Mouse (Mus musculus): ENCODE measurements around the gene Odf3l1. TPM values are rescaled to one million over a fixed set of nuclear protein-coding genes. Genes with fewer than 3 reads are reported as not detected.
A peak's percentile ranks its signal among the peaks of the same experiment; 100 is the strongest.

The Odf3l1 gene
- total RNA-seq, 2 experiments from 2014 or later, result 0.43 TPM; not detected in 1

GRCm38 (mm10) chr9:56843679-56844188 is 20.7 kb downstream of the Odf3l1 start:
- DNase-seq, result peak; percentile 86

GRCm38 (mm10) chr9:56842303-56842719 is 22.2 kb downstream of the Odf3l1 start:
- no peak for DNase-seq

GRCm38 (mm10) chr9:56841864-56842263 is 22.6 kb downstream of the Odf3l1 start:
- DNase-seq, result no peak

GRCm38 (mm10) chr9:56840721-56841120 is 23.8 kb downstream of the Odf3l1 start:
- DNase-seq, result no peak

GRCm38 (mm10) chr9:56835152-56835551 is 29.3 kb downstream of the Odf3l1 start:
- DNase-seq, result peak; percentile 48

GRCm38 (mm10) chr9:56832900-56833299 is 31.6 kb downstream of the Odf3l1 start:
- DNase-seq, result peak; percentile 33

GRCm38 (mm10) chr9:56831904-56832303 is 32.6 kb downstream of the Odf3l1 start:
- no peak for DNase-seq

- DNase-seq, result no peak
Observed at GRCm38 (mm10) chr9:56830162-56830561, 34.3 kb downstream of the Odf3l1 start.

GRCm38 (mm10) chr9:56828841-56829240 is 35.6 kb downstream of the Odf3l1 start:
- no peak for DNase-seq

GRCm38 (mm10) chr9:56828146-56828545 is 36.3 kb downstream of the Odf3l1 start:
- no peak for DNase-seq

GRCm38 (mm10) chr9:56825476-56826213 is 38.8 kb downstream of the Odf3l1 start:
- DNase-seq, result no peak

- DNase-seq, result peak; percentile 48
Observed at GRCm38 (mm10) chr9:56824900-56825299, 39.6 kb downstream of the Odf3l1 start.

GRCm38 (mm10) chr9:56810916-56811315 is 53.6 kb downstream of the Odf3l1 start:
- DNase-seq, result no peak

GRCm38 (mm10) chr9:56807990-56808389 is 56.5 kb downstream of the Odf3l1 start:
- no peak for DNase-seq

- no peak for DNase-seq
Observed at GRCm38 (mm10) chr9:56803146-56803545, 61.3 kb downstream of the Odf3l1 start.

Other genes starting within 250 kb of the Odf3l1 start
- 1 to 10 TPM; 2.9 to 3.0 TPM for gene Lingo1, start 68.2 kb downstream of the Odf3l1 start, total RNA-seq (2021)
- 10 to 100 TPM; 55.6 to 56.6 TPM for gene Cspg4, start 354 bp upstream of the Odf3l1 start, total RNA-seq (2021)
- 10 to 100 TPM; 11.7 to 13.9 TPM for gene Snx33, start 63.7 kb upstream of the Odf3l1 start, total RNA-seq (2021)
- gene Imp3, start 72.8 kb upstream of the Odf3l1 start, total RNA-seq (2021), result 10 to 100 TPM; 53.5 to 54.4 TPM
- 1 to 10 TPM; 8.6 to 9.1 TPM for gene Snupn, start 86.2 kb upstream of the Odf3l1 start, total RNA-seq (2021)
- 10 to 100 TPM; 24.5 to 25.1 TPM for gene Ptpn9, start 130.2 kb upstream of the Odf3l1 start, total RNA-seq (2021)
- gene Sin3a, start 207.4 kb upstream of the Odf3l1 start, total RNA-seq (2021), result 10 to 100 TPM; 46.2 to 46.5 TPM